Mouse (Mus musculus) liver, adult 2 months (tissue): ENCODE results near the gene Rcl1.

Experiments
- CTCF ChIP-seq: fragments of 200-500 bp; IDR thresholded peaks from 2 replicates; pipeline ENCODE4 v1.5.1; 2011; ENCODE audit warnings: low read depth, low read length, control low read depth
- POLR2A ChIP-seq: fragments of 200-500 bp; IDR thresholded peaks from 2 replicates; pipeline ENCODE4 v1.6.1; 2011; ENCODE audit warnings: low read length, control low read depth; ENCODE audit not compliant: insufficient read depth; ENCODE audit errors: extremely low read depth

DNA sequence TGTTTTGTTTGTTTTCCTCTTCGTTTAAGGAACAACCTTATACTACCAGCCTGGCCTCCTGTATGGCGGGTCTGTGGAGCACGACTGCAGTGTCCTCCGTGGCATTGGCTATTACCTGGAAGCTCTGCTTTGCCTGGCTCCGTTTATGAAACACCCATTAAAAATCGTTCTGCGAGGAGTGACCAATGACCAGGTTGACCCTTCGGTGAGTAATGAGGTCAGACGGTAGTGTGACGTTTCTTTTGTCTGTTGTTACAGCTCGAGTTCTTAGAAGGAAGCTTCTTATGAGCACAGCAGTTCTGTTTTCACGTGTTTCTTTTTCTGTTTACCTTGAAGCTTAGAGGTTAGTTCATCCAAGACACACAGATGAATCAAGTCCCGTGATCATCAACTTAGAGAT, 17.0 kb downstream of the Rcl1 start:
- TF ChIP-seq CTCF (no peak), POLR2A (no peak)
